Mouse (Mus musculus) G1E (cell line): ENCODE results near the gene Aoah. TPM values are rescaled to one million over a fixed set of nuclear protein-coding genes. Genes with fewer than 3 reads are reported as not detected.

Experiments used
- ATAC-seq: 2 replicates; pipeline ENCODE4 v1.8.0; 2016; ENCODE audit warnings: mild to moderate bottlenecking; ENCODE audit not compliant: insufficient number of reproducible peaks, poor library complexity, low FRiP score, severe bottlenecking; ENCODE audit errors: extremely low read depth
- DNase-seq: peaks from one replicate; pipeline ENCODE4 v3.0.0; 2012; ENCODE audit warnings: low spot score
- H3K27me3 ChIP-seq: 2 replicates; pipeline ENCODE4 v1.6.1; 2012; ENCODE audit warnings: mild to moderate bottlenecking, low read length, inconsistent platforms; ENCODE audit not compliant: insufficient read depth
- H3K36me3 ChIP-seq: replicated peaks from 2 replicates; pipeline ENCODE3; 2012; ENCODE audit warnings: mild to moderate bottlenecking, inconsistent platforms
- H3K4me1 ChIP-seq: 2 replicates; pipeline ENCODE4 v1.6.1; 2012; ENCODE audit warnings: low read depth, low read length, inconsistent platforms, mixed read lengths; ENCODE audit not compliant: insufficient read depth
- H3K4me3 ChIP-seq: 2 replicates; pipeline ENCODE4 v1.5.1; 2012; ENCODE audit warnings: low read depth, mild to moderate bottlenecking, inconsistent platforms, low read length, moderate library complexity, mixed read lengths
- H3K9me3 ChIP-seq: replicated peaks from 2 replicates; pipeline ENCODE4 v1.6.1; 2012; ENCODE audit warnings: inconsistent platforms
- CTCF ChIP-seq: IDR thresholded peaks from 2 replicates; pipeline ENCODE4 v1.5.1; 2012; ENCODE audit warnings: low read depth, low read length, inconsistent platforms, mixed read lengths
- GATA1 ChIP-seq: IDR thresholded peaks from 2 replicates; pipeline ENCODE4 v1.6.1; 2012; ENCODE audit warnings: borderline replicate concordance, low read length, inconsistent platforms, mixed read lengths
- GATA2 ChIP-seq: IDR thresholded peaks from 2 replicates; pipeline ENCODE4 v1.6.1; 2012; ENCODE audit warnings: low read depth, low read length, inconsistent platforms, borderline replicate concordance
- POLR2AphosphoS5 ChIP-seq: IDR thresholded peaks from 2 replicates; pipeline ENCODE4 v1.6.1; 2012; ENCODE audit warnings: low read depth, low read length, inconsistent platforms; ENCODE audit not compliant: insufficient replicate concordance
- TAL1 ChIP-seq: conservative IDR thresholded peaks from 2 replicates; pipeline ENCODE4 v1.6.1; 2012; ENCODE audit warnings: low read depth, low read length, inconsistent platforms, mixed read lengths
- polyA plus RNA-seq: library from polyadenylated mRNA; stranded (reverse); fragments of >175 nt; gene quantifications from 2 replicates; pipeline ENCODE4 v1.2.3, GENCODE M21; 2012
- total RNA-seq, 2 experiments: library from RNA; stranded (forward) in 1 of 2; stranded (reverse) in 1 of 2; fragments of 200-1000 nt in 1 of 2; fragments of >200 nt in 1 of 2; fragmentation: Nextera tagmentation in 1 of 2; gene quantifications; 2 replicates each; pipeline ENCODE4 v1.2.3; 2014 to 2017

Aoah gene
- total and polyA plus RNA-seq, 3 experiments: 0.22 TPM; not detected in 2

DNA sequence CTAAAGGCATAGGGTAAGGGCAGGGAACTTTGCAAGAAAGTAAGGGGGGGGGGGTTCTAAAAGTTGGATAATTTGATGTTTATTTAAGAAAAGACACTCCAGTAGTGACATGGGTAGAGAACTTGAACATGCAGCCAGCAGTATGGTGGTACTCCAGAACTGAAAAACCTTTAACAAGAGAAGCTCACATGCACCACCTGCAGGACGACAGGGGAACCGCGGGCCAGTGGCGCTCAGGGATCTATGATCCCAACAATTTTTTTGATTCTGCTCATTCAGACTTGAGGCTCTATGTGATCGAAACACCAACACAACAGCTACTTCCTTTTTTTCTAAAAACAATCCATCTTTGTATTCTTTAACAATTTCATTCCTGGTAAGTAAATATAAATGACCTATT, 143.5 kb downstream of the Aoah start:
- no peak overlapping the region for H3K4me3 ChIP-seq
- no peaks in the 10 kb centered on the region for H3K9me3 ChIP-seq
- no peaks in the 10 kb centered on the region for H3K36me3 ChIP-seq
- DNase-seq (peak; percentile 16), ATAC-seq (no peak)
- peaks cover 1% of the 10 kb centered on the region; the same call in 1 of the 2 replicates for H3K4me1 ChIP-seq
- no peaks in the 10 kb centered on the region for H3K27me3 ChIP-seq
- TF ChIP-seq CTCF (peak; percentile 95), TAL1 (no peak)

DNA sequence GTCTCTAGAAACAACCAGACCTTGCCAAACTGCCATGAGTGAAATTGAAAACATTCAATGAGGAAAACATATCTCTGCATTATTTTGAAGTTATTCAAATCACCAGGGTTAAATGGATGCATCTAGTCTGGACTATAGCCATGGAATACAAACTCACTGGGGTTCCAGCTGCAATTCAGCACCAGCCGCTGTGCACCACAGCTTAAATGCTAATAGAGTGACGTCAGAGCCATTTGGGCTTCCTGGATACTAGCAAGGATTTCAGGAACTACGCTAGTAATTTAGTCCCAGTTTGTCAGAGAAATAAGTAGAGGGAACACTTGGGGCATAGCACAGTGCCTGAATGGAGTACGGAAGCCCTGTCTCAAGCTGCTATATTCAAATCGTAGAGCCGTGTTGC, 145.2 kb downstream of the Aoah start:
- H3K9me3 ChIP-seq: no peaks in the 10 kb centered on the region
- DNase-seq (no peak), ATAC-seq (no peak)
- H3K27me3 ChIP-seq: no peaks in the 10 kb centered on the region
- H3K4me1 ChIP-seq: peaks cover 1% of the 10 kb centered on the region; the same call in 1 of the 2 replicates
- no peak overlapping the region for H3K4me3 ChIP-seq
- no peaks in the 10 kb centered on the region for H3K36me3 ChIP-seq
- TF ChIP-seq GATA1 (no peak), POLR2AphosphoS5 (no peak), GATA2 (no peak), TAL1 (no peak), CTCF (no peak)

DNA sequence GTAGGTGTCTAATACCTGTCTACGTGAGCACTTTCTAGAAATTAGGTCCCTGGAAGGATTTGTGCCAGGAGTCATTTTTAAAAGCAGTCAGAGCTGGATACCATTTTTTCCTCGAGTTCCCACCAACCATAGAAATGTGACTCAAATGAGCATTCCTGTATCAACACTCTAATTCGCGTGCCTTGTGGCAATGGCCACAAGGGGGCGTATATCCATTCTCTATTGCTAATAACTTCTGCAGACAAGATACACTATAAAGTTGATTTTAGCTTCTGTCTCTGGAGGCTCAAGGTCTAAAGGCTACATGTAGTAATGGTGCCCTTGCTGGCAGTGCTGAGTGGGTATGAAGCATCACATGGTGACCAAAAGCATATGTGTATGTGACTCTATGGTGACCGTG, 146.5 kb downstream of the Aoah start:
- Histone ChIP-seq H3K36me3 (no peaks in the 10 kb centered on the region), H3K9me3 (no peaks in the 10 kb centered on the region), H3K27me3 (no peaks in the 10 kb centered on the region), H3K4me3 (no peak overlapping the region), H3K4me1 (peaks cover 1% of the 10 kb centered on the region; the same call in 1 of the 2 replicates)
- peak; percentile 15 for DNase-seq
- TF ChIP-seq CTCF (peak; percentile 81), GATA2 (no peak)
- ATAC-seq: no peak

DNA sequence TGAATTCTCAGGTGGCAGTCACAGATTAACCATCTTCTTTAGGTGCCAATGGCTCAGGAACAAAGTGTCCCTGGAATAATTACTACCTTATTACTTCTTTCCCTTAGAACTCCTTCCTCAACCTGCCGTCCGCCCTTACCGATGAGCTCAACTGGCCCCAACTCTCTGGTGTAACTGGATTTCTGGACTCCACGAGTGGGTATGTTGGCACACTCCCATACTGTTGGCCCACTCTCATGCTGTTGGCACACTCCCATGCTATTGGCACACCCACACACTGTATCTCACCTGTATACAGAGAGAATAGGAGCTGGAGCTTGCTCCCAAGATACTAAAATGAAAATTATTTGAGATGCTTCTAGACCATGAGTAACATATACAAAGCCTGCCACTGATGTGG, 147.8 kb downstream of the Aoah start:
- Histone ChIP-seq H3K4me3 (no peak overlapping the region), H3K9me3 (no peaks in the 10 kb centered on the region), H3K36me3 (no peaks in the 10 kb centered on the region), H3K4me1 (peaks cover 1% of the 10 kb centered on the region; the same call in 1 of the 2 replicates), H3K27me3 (no peaks in the 10 kb centered on the region)
- DNase-seq: no peak
- TF ChIP-seq GATA2: no peak
- TF ChIP-seq TAL1: no peak
- TF ChIP-seq GATA1: no peak
- no peak for TF ChIP-seq POLR2AphosphoS5
- no peak for TF ChIP-seq CTCF
- no peak for ATAC-seq

DNA sequence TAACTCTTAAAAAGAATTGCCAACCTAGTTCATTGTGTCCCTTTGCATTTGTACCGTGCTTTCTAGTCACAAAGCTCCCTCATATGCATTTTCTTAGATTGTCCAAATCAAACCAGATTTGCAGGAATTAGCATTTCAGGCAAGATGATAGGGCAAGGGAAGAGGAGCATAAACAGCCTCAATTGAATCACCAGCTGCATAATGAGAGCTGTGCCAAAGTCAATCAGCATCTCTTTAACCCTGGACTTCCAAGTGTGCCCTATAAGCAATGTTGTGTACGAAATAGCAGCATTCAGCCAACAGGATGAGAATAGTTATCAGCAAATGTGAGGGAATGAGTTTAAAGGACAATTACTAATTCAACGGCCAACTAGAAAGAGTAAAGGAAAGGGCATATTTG, 169.2 kb downstream of the Aoah start:
- Histone ChIP-seq H3K9me3 (no peaks in the 10 kb centered on the region), H3K4me3 (no peak overlapping the region), H3K27me3 (0 out of 2 replicates have a peak, but pooled peaks cover 2% of the 10 kb centered on the region), H3K36me3 (no peaks in the 10 kb centered on the region), H3K4me1 (no peaks in the 10 kb centered on the region)
- no peak for DNase-seq
- no peak for ATAC-seq
- TF ChIP-seq GATA2 (no peak), POLR2AphosphoS5 (no peak), GATA1 (no peak), TAL1 (no peak), CTCF (no peak)

DNA sequence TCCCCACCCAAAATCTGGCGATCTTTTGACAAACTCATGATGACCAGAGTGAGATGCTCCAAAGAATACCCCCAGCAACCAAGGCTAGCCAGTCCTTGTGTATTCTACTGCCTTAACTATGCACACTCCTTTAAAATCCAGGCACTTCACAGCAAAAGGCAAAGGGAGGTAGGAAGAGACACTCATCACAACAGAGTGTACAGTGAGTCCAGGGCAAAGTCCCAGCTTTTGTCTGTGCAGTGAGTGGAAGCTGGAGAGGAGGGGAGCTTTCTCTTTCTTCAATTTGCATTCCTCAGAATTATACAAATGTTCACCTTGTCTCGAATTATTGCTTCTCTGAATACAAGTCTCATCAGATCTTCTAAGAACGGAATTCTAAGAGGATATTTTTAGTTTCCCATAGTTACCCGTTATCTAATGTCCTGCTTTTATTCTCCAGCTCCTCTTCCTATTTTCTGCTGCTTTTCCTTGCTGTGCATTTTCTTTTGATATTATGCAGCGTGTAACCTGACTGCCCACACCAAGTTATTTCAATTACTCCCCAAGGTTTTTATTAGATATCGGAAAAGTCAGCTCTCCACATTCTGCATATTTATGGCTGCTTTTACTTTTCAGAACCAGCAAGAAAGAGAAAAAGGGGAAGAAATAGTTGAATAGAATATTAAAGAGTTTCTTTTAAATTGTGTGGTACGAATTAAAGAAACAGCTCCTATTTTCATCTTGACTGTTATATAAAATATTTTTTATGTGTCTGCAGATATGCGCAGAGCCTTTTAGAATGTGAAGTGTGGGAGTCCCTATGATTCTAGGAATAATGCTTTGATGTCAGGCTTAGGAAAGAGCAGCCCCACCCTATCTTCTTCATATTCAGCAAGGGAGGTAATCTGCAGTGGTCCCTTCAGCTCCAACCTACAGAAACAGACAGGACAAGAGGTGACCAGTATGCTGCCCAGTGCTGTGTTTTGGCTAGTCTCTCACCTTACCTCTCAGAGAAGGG, 187.6 kb downstream of the Aoah start:
- DNase-seq (no peak), ATAC-seq (no peak)
- Histone ChIP-seq H3K27me3 (no peaks in the 10 kb centered on the region), H3K4me1 (no peaks in the 10 kb centered on the region), H3K36me3 (no peaks in the 10 kb centered on the region), H3K9me3 (no peaks in the 10 kb centered on the region), H3K4me3 (no peak overlapping the region)
- TF ChIP-seq CTCF (no peak), POLR2AphosphoS5 (no peak), TAL1 (no peak), GATA1 (no peak), GATA2 (no peak)
